Mouse (Mus musculus) lung, adult 18-20 months (tissue): ENCODE data around the gene Fibin.

Experiments used
- DNase-seq, 2 experiments: peaks; one replicate each; pipeline ENCODE4 v3.0.0; 2022; ENCODE audit warnings: mixed read lengths in 2 of 2

Fibin gene

GRCm38 (mm10) chr2:110314074-110314473, 48.9 kb downstream of the Fibin start:
- DNase-seq, result no peak

GRCm38 (mm10) chr2:110313305-110313824, 49.6 kb downstream of the Fibin start:
- no peak for DNase-seq
